Mouse (Mus musculus) E14TG2a.4 (cell line): ENCODE measurements around the gene 4933405L10Rik.

Source experiments
- CTCF ChIP-seq: conservative IDR thresholded peaks from 2 replicates; pipeline ENCODE4 v1.5.1; 2014; ENCODE audit warnings: low read length
- NANOG ChIP-seq: IDR thresholded peaks from 2 replicates; pipeline ENCODE4 v1.6.1; 2014; ENCODE audit warnings: borderline replicate concordance, low read length, mixed read lengths
- POU5F1 ChIP-seq: IDR thresholded peaks from 2 replicates; pipeline ENCODE4 v1.6.1; 2014; ENCODE audit warnings: low read length, borderline replicate concordance

- TF ChIP-seq CTCF, result peak; percentile 97
- TF ChIP-seq POU5F1, result no peak
- no peak for TF ChIP-seq NANOG
These were observed 21.6 kb upstream of the 4933405L10Rik start, which contains the start of gene Carmil2 for GRCm38 (mm10) chr8:105685796-105686308.
